Mouse (Mus musculus): Measurements from ENCODE around the gene Gcnt2.
"Not testable (repeated sequence)": the region's sequence is repeated elsewhere in the genome, so short reads cannot be mapped to it uniquely, and the experiment has no call there.

The Gcnt2 gene

GRCm38 (mm10) chr13:40908044-40908443, 48.5 kb downstream of the Gcnt2 start:
- DNase-seq, result no peak

- no peak for DNase-seq
Measured at GRCm38 (mm10) chr13:40909060-40909459, 49.5 kb downstream of the Gcnt2 start.

- no peak for DNase-seq
Measured at GRCm38 (mm10) chr13:40910047-40910446, 50.5 kb downstream of the Gcnt2 start.

GRCm38 (mm10) chr13:40911951-40912350, 52.4 kb downstream of the Gcnt2 start:
- DNase-seq, result no peak

GRCm38 (mm10) chr13:40913395-40914018, 54.0 kb downstream of the Gcnt2 start:
- DNase-seq, result no peak

GRCm38 (mm10) chr13:40914053-40914585, 54.6 kb downstream of the Gcnt2 start:
- no peak for DNase-seq

- no peak for DNase-seq
Measured at GRCm38 (mm10) chr13:40916321-40917160, 57.0 kb downstream of the Gcnt2 start.

GRCm38 (mm10) chr13:40917161-40918091, 57.9 kb downstream of the Gcnt2 start:
- peak; percentile 1 for DNase-seq

GRCm38 (mm10) chr13:40921326-40922059, 61.9 kb downstream of the Gcnt2 start:
- DNase-seq, result no peak

GRCm38 (mm10) chr13:40922311-40922877, 62.8 kb downstream of the Gcnt2 start:
- no peak for DNase-seq

GRCm38 (mm10) chr13:40923756-40924315, 64.3 kb downstream of the Gcnt2 start:
- DNase-seq, result no peak

- no peak for DNase-seq
Measured at GRCm38 (mm10) chr13:40928192-40928898, 68.8 kb downstream of the Gcnt2 start.

GRCm38 (mm10) chr13:40931871-40932270, 72.3 kb downstream of the Gcnt2 start:
- DNase-seq, result not testable (repeated sequence)

GRCm38 (mm10) chr13:40932573-40932972, 73.0 kb downstream of the Gcnt2 start:
- no peak for DNase-seq

GRCm38 (mm10) chr13:40934341-40934740, 74.8 kb downstream of the Gcnt2 start:
- DNase-seq, result no peak

- DNase-seq, result no peak
Measured at GRCm38 (mm10) chr13:40937586-40937985, 78.0 kb downstream of the Gcnt2 start.

GRCm38 (mm10) chr13:40938485-40939357, 79.2 kb downstream of the Gcnt2 start:
- no peak for DNase-seq

GRCm38 (mm10) chr13:40943066-40943465, 83.5 kb downstream of the Gcnt2 start:
- DNase-seq, result no peak

GRCm38 (mm10) chr13:40943936-40944335, 84.4 kb downstream of the Gcnt2 start:
- DNase-seq, result no peak

- no peak for DNase-seq
Measured at GRCm38 (mm10) chr13:40944346-40944745, 84.8 kb downstream of the Gcnt2 start.
